Mouse (Mus musculus): Measurements from ENCODE around the gene Morc1. TPM values are rescaled to one million over a fixed set of nuclear protein-coding genes. Genes with fewer than 3 reads are reported as not detected.

Morc1 gene
- total RNA-seq, 2 experiments from 2014 or later: 0.25 TPM; not detected in 1

GRCm38 (mm10) chr16:48626186-48626585 lies 195.1 kb downstream of the Morc1 start:
- DNase-seq (ENCODE audit: low spot score in 2 of 2): no peak

GRCm38 (mm10) chr16:48627296-48627695 lies 196.3 kb downstream of the Morc1 start:
- no peak for DNase-seq (ENCODE audit: low spot score in 2 of 2)

- DNase-seq (ENCODE audit: low spot score in 2 of 2): no peak
These were observed 198.7 kb downstream of the Morc1 start for GRCm38 (mm10) chr16:48629710-48630109.

- no peak for DNase-seq (ENCODE audit: low spot score in 2 of 2)
These were observed 199.4 kb downstream of the Morc1 start for GRCm38 (mm10) chr16:48630466-48630865.

- no peak for DNase-seq (ENCODE audit: low spot score in 2 of 2)
These were observed 201.3 kb downstream of the Morc1 start for GRCm38 (mm10) chr16:48632351-48632750.

- DNase-seq (ENCODE audit: low spot score in 2 of 2): no peak
These were observed 215.2 kb downstream of the Morc1 start for GRCm38 (mm10) chr16:48646246-48646645.

GRCm38 (mm10) chr16:48671696-48672095 lies 240.7 kb downstream of the Morc1 start:
- DNase-seq (ENCODE audit: low spot score in 2 of 2): no peak

- no peak for DNase-seq (ENCODE audit: low spot score in 2 of 2)
These were observed 241.6 kb downstream of the Morc1 start for GRCm38 (mm10) chr16:48672664-48673063.

- DNase-seq (ENCODE audit: low spot score in 2 of 2): peak; percentile 50 to 79
These were observed 244.6 kb downstream of the Morc1 start for GRCm38 (mm10) chr16:48675607-48676006.

- DNase-seq (ENCODE audit: low spot score in 2 of 2): no peak
These were observed 245.2 kb downstream of the Morc1 start for GRCm38 (mm10) chr16:48676205-48676604.

GRCm38 (mm10) chr16:48677381-48677780 lies 246.3 kb downstream of the Morc1 start:
- DNase-seq (ENCODE audit: low spot score in 2 of 2): no peak

GRCm38 (mm10) chr16:48678029-48678428 lies 247.0 kb downstream of the Morc1 start:
- no peak for DNase-seq (ENCODE audit: low spot score in 2 of 2)

Other genes starting within 250 kb of the Morc1 start
- gene Dppa4, start 147.5 kb upstream of the Morc1 start, total RNA-seq (2021): not detected
- not detected for gene Dppa2, start 127.3 kb upstream of the Morc1 start, total RNA-seq (2021)
- gene Gm5485, start 18.8 kb upstream of the Morc1 start, total RNA-seq (2021): not detected

Data from layer of hippocampus, postnatal 14 days (tissue).